Mouse (Mus musculus) cerebellum, postnatal 10 days (tissue): ENCODE data around the gene Rfx4.

Experiments used
- DNase-seq, 2 experiments: peaks; one replicate each; pipeline ENCODE4 v3.0.0; 2021; ENCODE audit warnings: mixed read lengths in 2 of 2

Gene Rfx4

DNA sequence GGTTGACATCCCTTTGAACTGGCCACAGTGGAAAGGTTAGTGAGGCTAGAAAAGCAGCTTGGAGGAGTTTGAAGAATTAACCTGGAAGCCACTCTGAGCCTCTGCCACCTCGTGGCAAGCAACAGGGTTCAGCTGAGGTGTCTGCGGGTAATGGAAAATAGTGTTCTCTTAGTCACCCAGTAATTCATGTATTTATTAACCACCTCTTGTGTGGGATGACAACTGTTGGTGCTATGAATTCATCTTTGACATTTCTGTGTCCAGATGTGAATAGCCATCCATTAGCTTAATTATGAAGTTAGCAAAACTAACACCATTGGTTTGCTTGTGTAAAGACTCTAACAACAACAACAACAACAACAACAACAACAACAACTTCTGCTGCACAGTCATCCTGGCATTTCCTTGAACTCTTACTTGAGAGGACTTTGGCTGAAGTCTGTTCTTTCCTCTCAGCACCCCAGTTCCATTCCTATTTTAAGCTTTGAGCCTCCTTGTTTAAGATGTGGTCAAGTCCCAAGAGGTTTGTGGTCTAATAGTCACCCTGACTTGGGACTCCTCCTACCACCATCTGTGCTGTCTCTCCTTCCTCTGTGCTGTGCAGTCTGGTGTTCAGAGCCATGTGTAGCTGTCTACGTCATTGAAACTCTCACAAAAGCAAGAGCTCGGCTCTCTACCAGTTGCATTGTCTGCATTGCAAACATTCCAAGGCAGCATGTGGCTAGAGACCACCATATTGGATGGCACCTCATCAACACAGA is 60.0 kb downstream of the Rfx4 start:
- DNase-seq, result no peak

- DNase-seq, result no peak
Observed at GRCm38 (mm10) chr10:84817086-84817869, 61.4 kb downstream of the Rfx4 start.

GRCm38 (mm10) chr10:84819669-84820068 is 63.8 kb downstream of the Rfx4 start:
- DNase-seq, result no peak

- no peak for DNase-seq
Observed at GRCm38 (mm10) chr10:84820230-84820629, 64.4 kb downstream of the Rfx4 start.

GRCm38 (mm10) chr10:84822741-84823151 is 66.9 kb downstream of the Rfx4 start:
- no peak for DNase-seq

DNA sequence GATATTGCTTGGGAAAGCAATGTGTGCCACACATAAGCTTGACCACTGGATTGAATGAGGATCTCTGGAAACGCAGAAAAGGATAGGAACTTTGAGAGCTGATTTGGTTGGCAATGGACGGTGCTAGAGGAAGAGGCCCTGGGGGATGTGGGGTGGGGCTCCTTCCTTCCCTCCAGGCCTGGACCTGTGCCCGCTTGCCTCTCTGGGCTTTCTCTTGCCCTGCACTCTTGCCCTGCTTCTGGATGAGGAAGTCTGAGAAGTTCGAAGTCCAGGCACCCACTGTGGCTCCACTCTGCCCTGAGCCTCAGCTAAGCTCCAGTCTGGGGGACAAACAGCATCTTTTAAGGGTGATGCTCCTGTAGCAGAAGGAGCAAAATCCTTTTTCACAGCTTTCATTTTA is 67.8 kb downstream of the Rfx4 start:
- peak in 1 of 2 experiments; percentile 41 for DNase-seq

DNA sequence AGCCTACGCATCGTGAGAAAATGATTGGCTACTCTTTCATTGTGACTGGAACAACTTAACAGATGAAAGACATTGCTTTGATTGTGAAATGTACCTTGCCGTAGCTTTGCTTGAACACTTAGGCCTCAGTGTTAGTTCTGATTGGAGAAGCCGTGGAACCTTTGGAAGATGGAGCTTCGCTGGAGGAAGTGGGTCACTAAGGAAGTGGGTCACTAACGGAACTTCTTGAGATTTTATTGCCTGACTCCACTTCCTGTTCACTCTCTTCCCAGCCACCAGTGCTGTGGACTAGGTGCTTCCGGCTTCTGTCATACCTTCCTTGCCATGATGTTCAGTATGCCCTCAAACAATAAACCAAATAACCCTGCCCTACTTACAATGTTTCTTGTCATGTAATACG is 73.1 kb downstream of the Rfx4 start:
- no peak for DNase-seq

DNA sequence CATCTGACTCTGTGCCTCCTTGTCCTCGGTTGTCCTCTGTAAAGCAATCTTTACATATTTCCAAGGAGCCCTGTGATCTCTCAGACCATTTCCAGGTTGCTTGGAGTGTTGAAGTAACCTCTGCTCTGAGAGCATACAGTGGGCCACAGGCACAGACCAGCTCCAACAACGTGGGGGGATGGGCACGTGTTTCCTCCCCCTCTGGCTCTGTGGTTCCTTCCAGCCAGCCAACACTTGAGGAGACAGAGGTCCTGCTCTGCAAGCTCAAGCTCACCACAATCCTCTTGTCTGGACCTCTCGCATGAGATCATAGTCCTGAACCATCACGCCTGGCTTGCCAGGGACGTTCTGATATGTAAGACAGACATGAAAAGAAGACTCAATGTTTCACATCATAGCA is 79.7 kb downstream of the Rfx4 start:
- no peak for DNase-seq

GRCm38 (mm10) chr10:84836104-84836503 is 80.2 kb downstream of the Rfx4 start:
- peak; percentile 52 to 61 for DNase-seq

DNA sequence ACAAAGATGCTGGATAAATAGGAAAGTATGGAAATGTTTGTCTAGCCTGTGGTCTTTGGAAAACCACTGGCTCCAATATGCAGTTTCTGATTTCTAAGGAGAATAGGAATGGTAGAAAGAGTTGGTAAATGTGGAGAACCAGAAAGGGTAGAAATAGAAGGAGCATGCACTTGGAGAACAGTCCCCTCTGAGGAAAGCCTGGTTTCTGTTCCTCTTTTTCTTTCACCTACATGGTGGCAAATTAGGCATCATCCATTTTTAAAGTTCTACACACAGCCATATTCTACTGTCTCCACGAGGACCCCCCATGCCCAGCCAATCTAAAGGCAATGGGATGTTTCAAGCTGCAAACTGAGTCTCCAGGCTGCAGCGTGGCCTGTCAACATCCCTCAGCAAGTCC is 81.5 kb downstream of the Rfx4 start:
- no peak for DNase-seq

DNA sequence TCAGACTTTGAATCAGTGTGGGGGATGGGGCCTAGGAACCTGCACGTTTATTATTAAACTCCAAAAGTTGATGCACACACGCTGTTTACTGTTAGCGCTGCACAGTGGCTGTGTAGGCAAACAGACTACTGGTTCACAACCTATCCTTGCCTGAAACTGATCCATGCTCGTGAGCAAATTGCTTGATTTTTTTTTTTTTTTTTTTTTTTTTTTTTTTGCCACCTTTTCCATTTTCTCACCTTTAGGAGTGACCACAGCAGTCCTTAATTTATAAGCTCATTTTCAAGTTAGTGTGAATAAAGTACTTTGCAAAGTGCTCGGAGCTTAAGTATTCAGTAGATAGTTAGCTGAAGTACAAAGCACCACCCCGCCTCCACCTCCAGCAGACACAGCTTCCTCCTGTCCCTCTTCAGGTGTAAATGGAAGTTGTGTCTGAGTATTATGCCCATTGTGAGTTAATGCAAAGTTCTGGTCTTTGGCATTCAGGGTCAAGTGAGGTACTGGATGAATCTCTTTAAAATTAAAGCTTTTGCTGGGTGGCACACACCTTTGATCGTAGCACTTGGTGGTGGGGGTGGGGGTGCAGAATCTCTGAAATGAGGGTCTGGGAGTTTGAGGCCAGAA is 83.1 kb downstream of the Rfx4 start:
- no peak for DNase-seq

DNA sequence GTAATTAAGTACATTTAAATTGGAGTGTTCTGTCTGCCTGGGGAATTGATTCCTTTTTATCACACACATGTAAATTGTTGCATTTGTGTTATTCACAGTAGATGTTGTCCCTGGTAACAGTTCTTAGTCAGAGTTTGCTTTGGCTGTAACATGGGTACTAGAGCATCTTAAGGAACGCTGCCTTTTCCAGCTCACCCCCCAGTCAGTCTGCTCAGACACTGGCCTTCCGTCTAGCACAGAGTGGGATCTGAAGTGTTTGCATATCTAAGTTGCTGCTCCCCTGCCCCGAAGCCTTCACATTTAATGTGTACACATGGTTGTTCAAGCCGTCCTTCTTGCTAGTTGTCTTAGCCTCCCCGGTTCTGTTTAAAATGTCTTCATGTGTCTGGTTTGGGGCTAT is 90.8 kb downstream of the Rfx4 start:
- no peak for DNase-seq

DNA sequence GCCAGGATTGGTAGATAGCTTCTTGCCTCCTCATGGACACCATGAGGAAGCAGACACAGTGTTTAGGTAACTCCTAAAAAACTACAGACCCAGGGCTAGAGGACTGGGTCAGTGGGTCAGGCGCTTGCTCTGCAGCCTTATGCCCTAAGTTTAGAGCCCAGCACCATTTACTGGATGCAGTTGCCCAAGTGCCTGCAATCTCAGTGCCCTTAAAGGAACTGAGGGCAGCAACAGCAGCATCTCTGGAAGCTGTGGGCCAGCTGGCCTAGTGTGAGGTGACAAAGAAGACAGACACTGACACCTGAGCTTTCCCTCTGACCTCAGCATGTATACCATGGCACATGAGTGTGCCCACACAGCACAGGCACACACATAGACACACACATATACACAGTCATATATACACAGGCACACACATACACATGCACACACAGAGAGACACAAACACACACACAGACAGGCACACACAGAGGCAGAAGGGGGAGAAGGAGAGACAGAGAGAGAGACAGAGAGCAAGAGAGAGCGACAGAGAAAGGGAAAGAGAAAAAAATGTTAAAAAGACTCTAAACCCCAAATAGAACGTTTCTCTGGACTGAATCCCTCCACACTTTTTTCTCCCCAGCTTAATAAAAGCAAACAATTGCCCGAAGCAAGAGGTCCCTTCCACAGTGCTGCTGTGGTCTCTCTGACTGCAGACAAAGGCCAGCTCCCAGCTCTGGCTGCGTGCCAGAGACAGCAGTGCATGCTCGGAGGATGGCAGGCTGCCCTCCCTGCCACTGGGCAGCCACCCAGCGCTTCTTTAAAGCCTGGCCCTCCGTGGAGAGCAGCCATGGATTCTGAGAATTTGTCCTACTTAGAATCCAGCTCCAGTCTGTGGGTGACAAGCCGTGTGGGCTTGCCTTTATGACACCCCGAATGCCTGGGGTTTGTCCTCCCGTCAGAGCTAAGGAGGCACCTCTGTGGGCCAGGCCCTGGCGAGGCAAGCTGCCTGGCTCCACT is 96.4 kb downstream of the Rfx4 start:
- peak; percentile 96 to 97 for DNase-seq

- DNase-seq, result no peak
Observed at GRCm38 (mm10) chr10:84854059-84854458, 98.2 kb downstream of the Rfx4 start.

- DNase-seq, result no peak
Observed at GRCm38 (mm10) chr10:84855466-84855865, 99.6 kb downstream of the Rfx4 start.

GRCm38 (mm10) chr10:84858371-84858770 is 102.5 kb downstream of the Rfx4 start:
- DNase-seq, result no peak

- no peak for DNase-seq
Observed at GRCm38 (mm10) chr10:84858806-84859496, 103.1 kb downstream of the Rfx4 start.

- no peak for DNase-seq
Observed at GRCm38 (mm10) chr10:84859556-84860380, 103.9 kb downstream of the Rfx4 start.

- no peak for DNase-seq
Observed at GRCm38 (mm10) chr10:84863488-84863887, 107.6 kb downstream of the Rfx4 start.

DNA sequence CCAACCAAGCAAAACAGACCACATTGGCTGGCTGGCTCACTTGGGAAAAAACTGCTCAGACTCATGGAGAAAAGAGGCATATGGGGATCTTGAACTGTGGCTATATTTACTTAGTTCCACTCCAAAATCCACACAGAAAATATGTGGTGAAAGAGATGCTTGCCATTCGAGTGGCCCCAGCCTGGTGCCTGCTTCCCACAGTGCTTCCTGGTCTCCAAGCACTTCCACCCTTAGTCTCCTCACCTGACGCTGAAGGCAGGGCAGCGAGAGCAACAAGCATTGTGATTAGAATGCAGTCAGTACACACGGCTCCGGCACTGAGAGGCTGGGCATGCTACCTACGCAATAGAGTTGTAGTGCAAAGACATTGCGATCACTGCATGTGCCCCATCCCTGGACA is 111.7 kb downstream of the Rfx4 start:
- no peak for DNase-seq

DNA sequence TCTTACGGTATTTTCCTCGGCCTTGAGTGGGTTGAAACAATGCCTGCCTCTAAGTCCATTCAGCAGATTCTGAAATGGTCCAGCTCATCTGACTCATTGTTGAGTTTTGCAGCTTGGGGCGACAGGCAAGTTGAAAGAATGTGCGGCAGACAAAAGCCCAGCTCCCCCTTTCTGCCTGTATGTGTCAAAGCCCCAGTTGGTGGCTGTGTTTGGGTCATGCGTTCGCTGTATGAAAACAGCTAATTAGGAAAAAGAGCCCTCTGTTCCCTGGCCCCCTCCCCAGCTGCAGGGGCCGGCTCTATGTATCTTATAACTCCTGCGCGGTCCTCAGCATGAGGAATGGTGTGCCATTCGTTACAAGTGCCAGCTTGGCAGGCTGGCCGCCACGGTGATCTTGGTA is 115.4 kb downstream of the Rfx4 start:
- DNase-seq, result no peak
